Mouse (Mus musculus): ENCODE measurements at regions not wholly inside any gene's neighbourhood (a gene's known extent, or its start where the extent isn't known, plus 50 kb on each side); places are given as distances from the start of the nearest gene placed in this dataset.

DNA sequence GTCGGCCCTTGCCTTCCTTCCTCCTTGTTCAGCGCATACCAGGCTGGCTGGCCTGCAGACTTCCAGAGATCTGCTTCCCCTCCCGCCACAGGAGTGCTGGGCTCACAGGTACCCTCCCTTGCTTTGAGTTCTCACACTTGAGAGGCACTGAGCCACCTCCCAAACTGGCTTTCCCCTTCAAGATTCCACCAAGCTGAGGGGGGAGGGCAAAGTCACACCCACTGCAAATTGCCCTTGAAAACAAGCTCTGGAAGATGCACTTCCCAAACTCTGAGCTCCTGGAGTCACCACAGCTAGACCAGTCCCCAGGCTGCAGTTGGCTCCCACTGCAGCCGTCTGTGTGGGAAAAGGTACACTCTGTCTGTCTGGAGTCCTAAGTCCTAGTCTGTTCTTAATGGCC, 142.1 kb upstream of the Slc22a12 start:
- no peak for TF ChIP-seq PAX5 (IDR thresholded peaks at IDR 0.05; ENCODE audit: low read length)
- no peak for TF ChIP-seq SMC3 (IDR thresholded peaks at IDR 0.05; ENCODE audit: low read depth, low read length)
- no peak for TF ChIP-seq ZNF384 (IDR thresholded peaks at IDR 0.05; ENCODE audit: low read depth, low read length)
- no peak for TF ChIP-seq ETS1 (conservative IDR thresholded peaks at IDR 0.05; ENCODE audit: low read depth, low read length)
- TF ChIP-seq JUND (conservative IDR thresholded peaks at IDR 0.05; ENCODE audit: low read depth, low read length): no peak
- no peak for TF ChIP-seq SIN3A (IDR thresholded peaks at IDR 0.05; ENCODE audit: low read length)
- TF ChIP-seq POLR2A (IDR thresholded peaks at IDR 0.05; ENCODE audit: low read depth, low read length): no peak
- TF ChIP-seq CHD2 (IDR thresholded peaks at IDR 0.05; ENCODE audit: low read length): no peak
- no peak for TF ChIP-seq TCF12 (IDR thresholded peaks at IDR 0.05; ENCODE audit: low read depth, low read length)
- no peak for DNase-seq (ENCODE audit: extremely low read depth)
- no peaks in the 10 kb centered on the region for H3K36me3 ChIP-seq (replicated peaks in 1 of 2; ENCODE audit: control insufficient read depth in 1 of 2, insufficient read depth in 1 of 2, low read length in 1 of 2)
- dilution Hi-C loops (cut with MboI; ENCODE audit: extremely low pct_ligation_motif_present, extremely low pct_unique_long_range_greater_than_20kb, low sequenced_read_pairs) (no loop called here), in situ Hi-C loops (cut with MboI; ENCODE audit: low pct_ligation_motif_present, low pct_unique_long_range_greater_than_20kb, low sequenced_read_pairs) (no loop called here)
- H3K4me1 ChIP-seq (ENCODE audit: control insufficient read depth in 1 of 2, insufficient read depth in 2 of 2): peaks cover 0 to 17% of the 10 kb centered on the region in 2 experiments; a peak in 2 of 4 replicates
- H3K9me3 ChIP-seq (replicated peaks; ENCODE audit: low read length): no peaks in the 10 kb centered on the region
- H3K9ac ChIP-seq (ENCODE audit: insufficient read depth, low read depth): no peak overlapping the region
- H3K27me3 ChIP-seq (replicated peaks): no peaks in the 10 kb centered on the region
- H3K27ac ChIP-seq (ENCODE audit: insufficient read depth, low read depth): no peak overlapping the region
- H3K4me2 ChIP-seq (ENCODE audit: insufficient read depth, low read depth, poor library complexity, severe bottlenecking): no peak overlapping the region
- no peaks in the 10 kb centered on the region for H3K79me2 ChIP-seq (replicated peaks; ENCODE audit: control insufficient read depth, extremely low read depth, insufficient read depth, poor library complexity, severe bottlenecking)
- H3K4me3 ChIP-seq (replicated peaks in 1 of 3; ENCODE audit: low read depth in 2 of 3, low read length in 2 of 3, poor library complexity in 1 of 3): no peak overlapping the region

- no peak for TF ChIP-seq MYC (IDR thresholded peaks at IDR 0.05; ENCODE audit: low read depth, low read length)
- no peak for TF ChIP-seq KAT2A (IDR thresholded peaks at IDR 0.05; ENCODE audit: insufficient replicate concordance, low read length)
- TF ChIP-seq MAZ (IDR thresholded peaks at IDR 0.05; ENCODE audit: low read depth, low read length): no peak
- peak; percentile 54 for TF ChIP-seq ZNF384 (IDR thresholded peaks at IDR 0.05; ENCODE audit: low read depth, low read length)
- no peak for TF ChIP-seq JUN (IDR thresholded peaks at IDR 0.05; ENCODE audit: insufficient read depth, low read depth, low read length)
- TF ChIP-seq MEF2A (IDR thresholded peaks at IDR 0.05; ENCODE audit: borderline replicate concordance, low read depth, low read length): no peak
- TF ChIP-seq TBP (conservative IDR thresholded peaks at IDR 0.05; ENCODE audit: low read depth, low read length): peak; percentile 95
- TF ChIP-seq ZMIZ1 (IDR thresholded peaks at IDR 0.05; ENCODE audit: low read depth, low read length): no peak
- peaks cover 0 to 13% of the 10 kb centered on the region in 2 experiments; a peak in 2 of 4 replicates for H3K4me1 ChIP-seq (ENCODE audit: control insufficient read depth in 1 of 2, insufficient read depth in 2 of 2)
- in situ Hi-C loops (cut with MboI; ENCODE audit: low pct_ligation_motif_present, low pct_unique_long_range_greater_than_20kb, low sequenced_read_pairs) (no loop called here), dilution Hi-C loops (cut with MboI; ENCODE audit: extremely low pct_ligation_motif_present, extremely low pct_unique_long_range_greater_than_20kb, low sequenced_read_pairs) (no loop called here)
- H3K4me2 ChIP-seq (ENCODE audit: insufficient read depth, low read depth, poor library complexity, severe bottlenecking): no peak overlapping the region
- no peak for DNase-seq (ENCODE audit: extremely low read depth)
- H3K27ac ChIP-seq (ENCODE audit: insufficient read depth, low read depth): no peak overlapping the region
- no peaks in the 10 kb centered on the region for H3K79me2 ChIP-seq (replicated peaks; ENCODE audit: control insufficient read depth, extremely low read depth, insufficient read depth, poor library complexity, severe bottlenecking)
- H3K27me3 ChIP-seq (replicated peaks): no peaks in the 10 kb centered on the region
- H3K9ac ChIP-seq (ENCODE audit: insufficient read depth, low read depth): no peak overlapping the region
- H3K36me3 ChIP-seq (replicated peaks in 1 of 2; ENCODE audit: control insufficient read depth in 1 of 2, insufficient read depth in 1 of 2, low read length in 1 of 2): no peaks in the 10 kb centered on the region
- no peaks in the 10 kb centered on the region for H3K9me3 ChIP-seq (replicated peaks; ENCODE audit: low read length)
- no peak overlapping the region for H3K4me3 ChIP-seq (replicated peaks in 1 of 3; ENCODE audit: low read depth in 2 of 3, low read length in 2 of 3, poor library complexity in 1 of 3)
Measured at GRCm38 (mm10) chr19:6679392-6680307, 136.8 kb upstream of the Slc22a12 start.

Data from CH12.LX (cell line).